Mouse (Mus musculus) forebrain, postnatal 0 days (tissue): ENCODE data around the gene Cers6. TPM values are rescaled to one million over a fixed set of nuclear protein-coding genes. Genes with fewer than 3 reads are reported as not detected.

Source experiments
- ATAC-seq: fragments of 200-750 bp; cut with Nextera tagmentation; 2 replicates; pipeline ENCODE4 v1.8.0; 2017; ENCODE audit warnings: mild to moderate bottlenecking, moderate library complexity
- DNase-seq: peaks from one replicate; pipeline ENCODE4 v3.0.0-alpha.2; 2015
- H3K27ac ChIP-seq: fragments of 300-500 bp; sonication (generic); 2 replicates; pipeline ENCODE4 v1.5.1; 2014; ENCODE audit warnings: low read depth, mild to moderate bottlenecking, antibody characterized with exemption, low read length, moderate library complexity, mixed read lengths
- H3K27me3 ChIP-seq: fragments of 300-500 bp; sonication (generic); 2 replicates; pipeline ENCODE4 v1.6.1; 2014; ENCODE audit warnings: mild to moderate bottlenecking, low read length, mixed read lengths; ENCODE audit not compliant: insufficient read depth
- H3K36me3 ChIP-seq: fragments of 300-500 bp; sonication (generic); 2 replicates; pipeline ENCODE4 v1.6.1; 2014; ENCODE audit warnings: mild to moderate bottlenecking, moderate library complexity; ENCODE audit not compliant: insufficient read depth
- H3K4me1 ChIP-seq: fragments of 300-500 bp; sonication (generic); 2 replicates; pipeline ENCODE4 v1.6.1; 2014; ENCODE audit warnings: antibody characterized with exemption; ENCODE audit not compliant: insufficient read depth
- H3K4me2 ChIP-seq: fragments of 300-500 bp; sonication (generic); 2 replicates; pipeline ENCODE4 v1.6.1; 2014; ENCODE audit warnings: low read depth, mild to moderate bottlenecking, moderate library complexity
- H3K4me3 ChIP-seq: fragments of 300-500 bp; sonication (generic); 2 replicates; pipeline ENCODE4 v1.5.1; 2014; ENCODE audit warnings: low read depth, low read length, mixed read lengths
- H3K9ac ChIP-seq: fragments of 300-500 bp; sonication (generic); 2 replicates; pipeline ENCODE4 v1.6.1; 2014; ENCODE audit warnings: mild to moderate bottlenecking
- H3K9me3 ChIP-seq: fragments of 300-500 bp; sonication (generic); 2 replicates; pipeline ENCODE4 v1.6.1; 2016; ENCODE audit warnings: low read length
- CTCF ChIP-seq: sonication (generic); IDR thresholded peaks from 2 replicates; pipeline ENCODE4 v1.5.1; 2016; ENCODE audit warnings: antibody characterized with exemption, control low read depth, low read depth
- WGBS: fragments of 180-500 bp; shearing (Covaris S2); extraction: QIAGEN DNeasy Blood & Tissue Kit; methylation state at CpG from one replicate; pipeline ENCODE4 v1.1.7; 2014; 5-methylcytosine and 5-hydroxymethylcytosine counted together
- polyA plus RNA-seq: library from polyadenylated mRNA; unstranded; fragments of >200 nt; fragmentation: Nextera tagmentation; extraction: Ambion mirVana; gene quantifications from 2 replicates; pipeline ENCODE4 v1.2.1, GENCODE M21; 2015
- total RNA-seq: library from RNA; depleted of rRNA; stranded (reverse); fragments of >200 nt; gene quantifications from 2 replicates; pipeline ENCODE4 v1.2.3, GENCODE M21; 2014

Cers6 gene
- total and polyA plus RNA-seq, 2 experiments from 2014 or later, result 26.7 to 81.7 TPM

GRCm38 (mm10) chr2:68924344-68924743, 63.1 kb downstream of the Cers6 start:
- WGBS, result 78% methylated on average over 9 of the region's 9 CpGs
- no peak overlapping the region for H3K4me2 ChIP-seq
- DNase-seq (no peak), ATAC-seq (no peak)
- no peaks in the 10 kb centered on the region for H3K27me3 ChIP-seq
- no peaks in the 10 kb centered on the region for H3K9me3 ChIP-seq
- H3K9ac ChIP-seq, result no peak overlapping the region
- H3K4me1 ChIP-seq, result no peaks in the 10 kb centered on the region
- no peak for TF ChIP-seq CTCF
- no peak overlapping the region for H3K27ac ChIP-seq
- H3K36me3 ChIP-seq, result no peaks in the 10 kb centered on the region
- no peak overlapping the region for H3K4me3 ChIP-seq

- DNase-seq, result no peak
These were observed 64.3 kb downstream of the Cers6 start for GRCm38 (mm10) chr2:68925542-68925941.

GRCm38 (mm10) chr2:68926913-68927790, 65.9 kb downstream of the Cers6 start:
- Histone ChIP-seq H3K27me3 (no peaks in the 10 kb centered on the region), H3K4me3 (no peak overlapping the region), H3K4me2 (no peak overlapping the region), H3K27ac (no peak overlapping the region), H3K9me3 (no peaks in the 10 kb centered on the region), H3K36me3 (no peaks in the 10 kb centered on the region), H3K9ac (no peak overlapping the region), H3K4me1 (no peaks in the 10 kb centered on the region)
- ATAC-seq (no peak), DNase-seq (no peak)
- no peak for TF ChIP-seq CTCF
- 81% methylated on average over 10 of the region's 10 CpGs for WGBS

More at GRCm38 (mm10) chr2:68925542-68925941, 64.3 kb downstream of the Cers6 start:
- Histone ChIP-seq H3K9ac (no peak overlapping the region), H3K27me3 (no peaks in the 10 kb centered on the region), H3K4me3 (no peak overlapping the region), H3K36me3 (no peaks in the 10 kb centered on the region), H3K4me1 (no peaks in the 10 kb centered on the region), H3K9me3 (no peaks in the 10 kb centered on the region), H3K4me2 (no peak overlapping the region), H3K27ac (no peak overlapping the region; the same call in 1 of the 2 replicates)
- ATAC-seq, result peak; percentile 55
- TF ChIP-seq CTCF, result no peak
- WGBS, result 56% methylated on average over 6 of the region's 6 CpGs

GRCm38 (mm10) chr2:68932240-68932639, 71.0 kb downstream of the Cers6 start:
- no peaks in the 10 kb centered on the region for H3K4me1 ChIP-seq
- no peak overlapping the region for H3K4me3 ChIP-seq
- no peaks in the 10 kb centered on the region for H3K27me3 ChIP-seq
- DNase-seq, result no peak
- no peak overlapping the region for H3K9ac ChIP-seq
- no peak for TF ChIP-seq CTCF
- H3K36me3 ChIP-seq, result no peaks in the 10 kb centered on the region
- 71% methylated on average over 4 of the region's 4 CpGs for WGBS
- no peak overlapping the region for H3K27ac ChIP-seq
- ATAC-seq, result no peak
- H3K4me2 ChIP-seq, result no peak overlapping the region
- no peaks in the 10 kb centered on the region for H3K9me3 ChIP-seq

GRCm38 (mm10) chr2:68932656-68933055, 71.4 kb downstream of the Cers6 start:
- 77% methylated on average over 4 of the region's 4 CpGs for WGBS

GRCm38 (mm10) chr2:68934651-68935050, 73.4 kb downstream of the Cers6 start:
- Histone ChIP-seq H3K4me1 (no peaks in the 10 kb centered on the region), H3K4me2 (no peak overlapping the region), H3K27ac (no peak overlapping the region), H3K4me3 (no peak overlapping the region), H3K36me3 (no peaks in the 10 kb centered on the region), H3K27me3 (no peaks in the 10 kb centered on the region), H3K9me3 (no peaks in the 10 kb centered on the region), H3K9ac (no peak overlapping the region)
- no peak for TF ChIP-seq CTCF
- WGBS, result 86% methylated on average over 6 of the region's 6 CpGs
- DNase-seq (no peak), ATAC-seq (0 out of 2 replicates have a peak, but pooled peaks have one; percentile 20)

More at GRCm38 (mm10) chr2:68932656-68933055, 71.4 kb downstream of the Cers6 start:
- no peaks in the 10 kb centered on the region for H3K4me1 ChIP-seq
- ATAC-seq (no peak), DNase-seq (no peak)
- H3K9ac ChIP-seq, result no peak overlapping the region
- H3K4me2 ChIP-seq, result no peak overlapping the region
- H3K36me3 ChIP-seq, result no peaks in the 10 kb centered on the region
- no peaks in the 10 kb centered on the region for H3K27me3 ChIP-seq
- TF ChIP-seq CTCF, result no peak
- no peaks in the 10 kb centered on the region for H3K9me3 ChIP-seq
- no peak overlapping the region for H3K27ac ChIP-seq
- H3K4me3 ChIP-seq, result no peak overlapping the region

GRCm38 (mm10) chr2:68935721-68936294, 74.6 kb downstream of the Cers6 start:
- Histone ChIP-seq H3K4me1 (no peaks in the 10 kb centered on the region), H3K4me2 (no peak overlapping the region), H3K9ac (no peak overlapping the region), H3K4me3 (no peak overlapping the region), H3K27me3 (no peaks in the 10 kb centered on the region), H3K27ac (no peak overlapping the region), H3K9me3 (no peaks in the 10 kb centered on the region), H3K36me3 (no peaks in the 10 kb centered on the region)
- no peak for TF ChIP-seq CTCF
- DNase-seq (no peak), ATAC-seq (no peak)
- 95% methylated on average over 2 of the region's 2 CpGs for WGBS
